Mouse (Mus musculus) forebrain, embryonic 12.5 days (tissue): ENCODE measurements at regions not wholly inside any gene's neighbourhood (a gene's known extent, or its start where the extent isn't known, plus 50 kb on each side); places are given as distances from the start of the nearest gene placed in this dataset.

Experiments
- ATAC-seq: fragments of 200-750 bp; cut with Nextera tagmentation; 2 replicates; pipeline ENCODE4 v1.8.0; 2017; ENCODE audit warnings: moderate TSS enrichment; ENCODE audit not compliant: low FRiP score
- H3K27ac ChIP-seq: fragments of 300-500 bp; sonication (generic); 2 replicates; pipeline ENCODE4 v1.5.1; 2016; ENCODE audit warnings: mild to moderate bottlenecking
- H3K27me3 ChIP-seq: fragments of 300-500 bp; sonication (generic); 2 replicates; pipeline ENCODE4 v1.6.1; 2016; ENCODE audit warnings: mild to moderate bottlenecking
- H3K36me3 ChIP-seq: fragments of 300-500 bp; sonication (generic); replicated peaks from 2 replicates; pipeline ENCODE4 v1.6.1; 2016; ENCODE audit warnings: mild to moderate bottlenecking
- H3K4me1 ChIP-seq: fragments of 300-500 bp; sonication (generic); 2 replicates; pipeline ENCODE4 v1.6.1; 2016
- H3K4me2 ChIP-seq: fragments of 300-500 bp; sonication (generic); 2 replicates; pipeline ENCODE4 v1.6.1; 2016; ENCODE audit warnings: mild to moderate bottlenecking, moderate library complexity
- H3K4me3 ChIP-seq: fragments of 300-500 bp; sonication (generic); replicated peaks from 2 replicates; pipeline ENCODE4 v1.5.1; 2016; ENCODE audit warnings: mild to moderate bottlenecking
- H3K9ac ChIP-seq: fragments of 300-500 bp; sonication (generic); 2 replicates; pipeline ENCODE4 v1.6.1; 2016; ENCODE audit warnings: mild to moderate bottlenecking
- H3K9me3 ChIP-seq: fragments of 300-500 bp; sonication (generic); 2 replicates; pipeline ENCODE4 v1.6.1; 2016
- whole genome bisulfite sequencing: fragments of 180-500 bp; shearing (Covaris S2); methylation state at CpG from one replicate; pipeline ENCODE4 v1.1.7; 2016; 5-methylcytosine and 5-hydroxymethylcytosine counted together

GRCm38 (mm10) chr6:31043919-31044318, 85.0 kb upstream of the Klf14 start:
- Histone ChIP-seq H3K27ac (no peak overlapping the region), H3K4me1 (no peaks in the 10 kb centered on the region), H3K9ac (no peak overlapping the region), H3K4me3 (no peak overlapping the region), H3K9me3 (no peaks in the 10 kb centered on the region), H3K27me3 (no peaks in the 10 kb centered on the region), H3K4me2 (no peak overlapping the region), H3K36me3 (no peaks in the 10 kb centered on the region)
- 85% methylated on average over 3 of the region's 3 CpGs for WGBS
- ATAC-seq: no peak

- Histone ChIP-seq H3K9me3 (no peaks in the 10 kb centered on the region), H3K4me1 (no peaks in the 10 kb centered on the region), H3K36me3 (no peaks in the 10 kb centered on the region), H3K9ac (no peak overlapping the region), H3K4me3 (no peak overlapping the region), H3K27ac (no peak overlapping the region), H3K27me3 (no peaks in the 10 kb centered on the region), H3K4me2 (no peak overlapping the region)
- WGBS: 75% methylated on average over 3 of the region's 3 CpGs
- no peak for ATAC-seq
Measured at GRCm38 (mm10) chr6:31046197-31046596, 87.3 kb upstream of the Klf14 start.

DNA sequence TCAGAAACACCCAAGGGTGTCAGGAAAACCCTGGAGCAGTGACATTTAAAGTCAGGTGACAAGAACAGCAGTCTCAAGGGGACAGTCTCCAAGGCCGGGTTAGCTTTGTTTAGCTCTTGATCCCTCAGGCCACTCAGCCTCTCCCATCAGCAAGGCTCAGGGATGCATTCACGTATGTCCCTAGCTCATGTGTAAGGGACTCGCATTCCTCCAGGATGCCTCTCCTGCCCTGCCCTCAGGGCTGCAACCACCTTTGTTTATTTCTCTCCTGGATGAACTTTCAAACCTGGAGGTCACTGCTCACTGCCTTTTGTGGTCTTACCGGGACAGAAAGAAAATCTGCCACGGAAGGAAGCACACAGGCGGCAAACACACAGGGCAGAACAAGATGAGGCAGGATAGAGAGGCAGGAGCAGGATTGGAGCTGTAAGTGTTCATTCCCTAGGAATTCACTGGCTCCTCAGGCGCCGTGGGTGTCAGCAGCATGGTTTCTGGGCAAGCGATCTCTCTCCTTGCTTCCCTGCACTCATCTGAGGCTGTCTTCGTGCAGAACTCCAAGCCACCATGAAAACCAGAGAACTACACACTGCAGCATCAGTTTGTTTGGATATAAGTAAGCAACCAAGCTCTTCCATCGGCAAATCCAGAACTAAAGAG, 90.2 kb upstream of the Klf14 start:
- Histone ChIP-seq H3K9me3 (no peaks in the 10 kb centered on the region), H3K27ac (no peak overlapping the region), H3K27me3 (no peaks in the 10 kb centered on the region), H3K36me3 (no peaks in the 10 kb centered on the region), H3K4me3 (no peak overlapping the region), H3K4me1 (no peaks in the 10 kb centered on the region), H3K4me2 (no peak overlapping the region), H3K9ac (no peak overlapping the region)
- ATAC-seq: no peak
- 69% methylated on average over 11 of the region's 11 CpGs for WGBS

GRCm38 (mm10) chr6:31050831-31051230, 92.0 kb upstream of the Klf14 start:
- WGBS: 67% methylated on average over 5 of the region's 5 CpGs

DNA sequence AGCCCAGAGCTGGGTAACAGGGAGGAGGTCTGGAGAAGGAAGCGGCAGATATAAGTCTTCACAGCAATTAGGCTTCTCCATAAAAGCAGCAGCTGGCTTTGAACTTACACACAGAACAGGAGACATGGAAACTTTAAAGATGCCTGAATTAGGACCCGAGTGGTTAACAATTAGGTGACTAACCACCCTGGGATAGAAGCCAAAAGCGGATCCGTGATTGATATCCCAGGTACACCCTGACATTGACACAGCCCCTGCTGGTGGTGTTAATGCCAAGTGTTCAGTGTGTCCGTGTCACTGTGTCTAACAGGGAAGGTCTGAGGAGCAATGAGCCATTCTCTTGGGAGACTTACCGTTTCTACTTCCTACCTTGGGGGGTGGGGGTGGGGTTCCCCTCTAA, 92.9 kb upstream of the Klf14 start:
- 79% methylated on average over 6 of the region's 6 CpGs for WGBS
- Histone ChIP-seq H3K4me3 (no peak overlapping the region), H3K27me3 (no peaks in the 10 kb centered on the region), H3K4me1 (no peaks in the 10 kb centered on the region), H3K27ac (no peak overlapping the region), H3K9me3 (no peaks in the 10 kb centered on the region), H3K9ac (no peak overlapping the region), H3K36me3 (no peaks in the 10 kb centered on the region), H3K4me2 (no peak overlapping the region)
- no peak for ATAC-seq

More at GRCm38 (mm10) chr6:31050831-31051230, 92.0 kb upstream of the Klf14 start:
- Histone ChIP-seq H3K27me3 (no peaks in the 10 kb centered on the region), H3K4me3 (no peak overlapping the region), H3K36me3 (no peaks in the 10 kb centered on the region), H3K27ac (no peak overlapping the region), H3K4me1 (no peaks in the 10 kb centered on the region), H3K9ac (no peak overlapping the region), H3K9me3 (no peaks in the 10 kb centered on the region), H3K4me2 (no peak overlapping the region)
- ATAC-seq: no peak

DNA sequence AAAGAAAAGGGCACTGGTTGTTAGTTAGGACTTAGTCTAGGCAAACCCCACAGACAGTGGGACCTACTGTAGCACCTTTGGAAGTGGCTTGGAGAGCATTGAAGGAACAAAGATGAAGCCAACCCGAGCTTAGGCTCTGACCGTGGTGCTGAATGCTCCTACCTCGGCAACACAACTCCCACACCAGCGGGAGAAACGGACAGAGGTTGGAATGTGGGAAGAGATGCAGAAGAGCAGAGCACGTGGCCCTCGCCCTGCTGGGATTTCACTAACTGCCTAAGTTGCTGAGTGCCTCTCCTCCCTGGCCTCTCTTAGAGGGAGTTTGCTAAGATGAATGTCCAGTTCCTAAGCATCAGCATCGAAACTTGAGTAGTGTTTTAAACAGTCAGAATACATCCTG, 94.1 kb upstream of the Klf14 start:
- WGBS: 21% methylated on average over 8 of the region's 8 CpGs
- H3K9ac ChIP-seq: no peak overlapping the region
- no peak for ATAC-seq

DNA sequence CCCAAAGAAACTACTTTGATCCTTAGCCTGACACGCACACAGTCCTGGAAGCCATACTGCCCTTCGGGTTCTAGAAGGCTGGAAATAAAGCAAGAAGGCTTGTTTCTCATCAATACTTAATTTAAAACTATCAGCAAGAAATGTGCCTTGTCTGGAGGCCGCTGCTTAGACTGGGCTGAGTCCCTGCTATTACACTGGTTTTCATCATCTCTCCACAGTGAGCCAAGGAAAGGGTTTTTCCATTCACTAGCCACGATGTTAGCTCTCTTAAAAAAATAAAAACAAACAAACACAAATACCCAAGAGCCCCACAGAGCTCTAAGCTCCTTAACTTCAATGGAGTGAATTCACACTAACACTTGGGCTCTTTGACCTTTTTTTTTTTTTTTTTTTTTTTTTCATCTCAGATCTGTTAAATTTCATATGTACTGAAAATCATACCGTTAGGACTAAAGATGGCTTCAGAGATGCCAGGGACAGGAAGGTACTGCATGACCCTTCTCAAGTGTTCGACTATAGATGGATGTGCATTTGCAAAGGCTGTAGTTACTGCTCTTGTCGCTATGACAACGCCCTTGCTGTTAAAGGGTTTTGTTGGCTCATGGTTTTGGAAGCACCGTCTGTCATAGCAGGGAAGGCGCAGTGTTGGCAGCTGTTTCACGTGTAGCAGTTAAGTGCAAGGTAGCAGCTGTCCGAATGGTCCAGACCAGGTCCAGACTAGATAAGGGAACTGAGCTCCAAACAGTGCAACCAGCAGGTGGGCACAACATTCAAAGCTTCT, 98.1 kb upstream of the Klf14 start:
- no peak overlapping the region for H3K4me2 ChIP-seq
- H3K9ac ChIP-seq: no peak overlapping the region
- no peaks in the 10 kb centered on the region for H3K27me3 ChIP-seq
- 72% methylated on average over 12 of the region's 12 CpGs for WGBS
- no peaks in the 10 kb centered on the region for H3K36me3 ChIP-seq
- peaks cover 5% of the 10 kb centered on the region; the same call in 1 of the 2 replicates for H3K4me1 ChIP-seq
- no peak overlapping the region for H3K27ac ChIP-seq
- no peak for ATAC-seq
- no peak overlapping the region for H3K4me3 ChIP-seq
- H3K9me3 ChIP-seq: no peaks in the 10 kb centered on the region

More for the DNA sequence above, 94.1 kb upstream of the Klf14 start:
- no peaks in the 10 kb centered on the region for H3K36me3 ChIP-seq
- no peak overlapping the region for H3K4me3 ChIP-seq
- H3K27ac ChIP-seq: no peak overlapping the region
- H3K27me3 ChIP-seq: no peaks in the 10 kb centered on the region
- peaks cover 5% of the 10 kb centered on the region; the same call in 1 of the 2 replicates for H3K4me1 ChIP-seq
- no peak overlapping the region for H3K4me2 ChIP-seq
- no peaks in the 10 kb centered on the region for H3K9me3 ChIP-seq

- Histone ChIP-seq H3K9me3 (no peaks in the 10 kb centered on the region), H3K27me3 (no peaks in the 10 kb centered on the region), H3K27ac (no peak overlapping the region), H3K4me3 (no peak overlapping the region), H3K4me1 (peaks cover 5% of the 10 kb centered on the region; the same call in 1 of the 2 replicates), H3K4me2 (no peak overlapping the region), H3K36me3 (no peaks in the 10 kb centered on the region), H3K9ac (no peak overlapping the region)
- 75% methylated on average over 1 of the region's 1 CpGs for WGBS
- no peak for ATAC-seq
Measured at GRCm38 (mm10) chr6:31058299-31058698, 99.4 kb upstream of the Klf14 start.

GRCm38 (mm10) chr6:31058961-31059360, 100.1 kb upstream of the Klf14 start:
- Histone ChIP-seq H3K27me3 (no peaks in the 10 kb centered on the region), H3K4me2 (no peak overlapping the region), H3K4me3 (no peak overlapping the region), H3K9me3 (no peaks in the 10 kb centered on the region), H3K4me1 (peaks cover 5% of the 10 kb centered on the region; the same call in 1 of the 2 replicates), H3K36me3 (no peaks in the 10 kb centered on the region), H3K27ac (no peak overlapping the region), H3K9ac (no peak overlapping the region)
- 86% methylated on average over 3 of the region's 3 CpGs for WGBS
- ATAC-seq: no peak

DNA sequence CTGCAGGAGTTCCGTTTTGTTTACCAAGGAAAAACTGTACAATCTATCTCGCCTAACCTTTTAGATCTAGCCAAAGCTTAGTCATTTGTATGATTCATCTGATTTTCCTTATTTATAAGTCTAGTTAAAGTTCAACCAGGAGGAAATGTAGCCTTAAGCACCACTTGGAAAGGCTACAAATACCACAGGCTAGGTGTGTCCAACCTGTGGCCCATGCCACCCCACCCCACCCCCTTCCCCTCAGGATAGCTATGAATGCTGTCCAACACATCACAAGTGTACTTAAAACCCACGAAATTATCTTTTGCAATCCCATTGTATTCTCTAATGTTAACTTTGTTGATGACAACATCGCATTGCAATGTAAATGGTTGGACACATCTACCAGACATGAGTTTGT, 102.9 kb upstream of the Klf14 start:
- Histone ChIP-seq H3K9ac (no peak overlapping the region), H3K36me3 (no peaks in the 10 kb centered on the region), H3K27me3 (no peaks in the 10 kb centered on the region), H3K9me3 (no peaks in the 10 kb centered on the region), H3K4me2 (no peak overlapping the region), H3K4me1 (peaks cover 5% of the 10 kb centered on the region; the same call in 1 of the 2 replicates), H3K4me3 (no peak overlapping the region), H3K27ac (no peak overlapping the region)
- WGBS: 92% methylated on average over 4 of the region's 4 CpGs
- ATAC-seq: no peak

DNA sequence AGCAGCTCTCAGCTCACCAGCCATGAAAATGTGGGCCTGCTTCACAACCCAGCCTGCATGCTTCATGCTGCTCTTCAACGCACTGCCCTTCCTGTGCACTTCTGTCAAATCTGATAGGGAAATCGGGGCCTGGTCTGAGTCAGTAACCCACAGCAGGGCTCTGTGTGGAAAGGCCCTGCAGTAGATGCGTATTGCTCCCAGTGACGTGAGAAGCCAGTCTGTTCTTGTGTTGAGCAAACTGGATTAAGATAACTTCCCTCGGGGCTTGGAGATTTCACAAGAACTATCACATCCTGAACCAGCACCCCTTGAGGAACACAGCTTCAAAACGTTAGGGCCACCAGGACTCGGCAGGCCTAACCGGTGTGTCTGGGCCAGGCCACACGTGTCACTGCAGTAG, 106.5 kb upstream of the Klf14 start:
- H3K4me2 ChIP-seq: no peak overlapping the region
- no peaks in the 10 kb centered on the region for H3K36me3 ChIP-seq
- no peak overlapping the region for H3K4me3 ChIP-seq
- H3K27ac ChIP-seq: no peak overlapping the region
- no peaks in the 10 kb centered on the region for H3K9me3 ChIP-seq
- no peaks in the 10 kb centered on the region for H3K27me3 ChIP-seq
- WGBS: 90% methylated on average over 9 of the region's 9 CpGs
- no peak overlapping the region for H3K9ac ChIP-seq
- no peak for ATAC-seq
- no peaks in the 10 kb centered on the region for H3K4me1 ChIP-seq

DNA sequence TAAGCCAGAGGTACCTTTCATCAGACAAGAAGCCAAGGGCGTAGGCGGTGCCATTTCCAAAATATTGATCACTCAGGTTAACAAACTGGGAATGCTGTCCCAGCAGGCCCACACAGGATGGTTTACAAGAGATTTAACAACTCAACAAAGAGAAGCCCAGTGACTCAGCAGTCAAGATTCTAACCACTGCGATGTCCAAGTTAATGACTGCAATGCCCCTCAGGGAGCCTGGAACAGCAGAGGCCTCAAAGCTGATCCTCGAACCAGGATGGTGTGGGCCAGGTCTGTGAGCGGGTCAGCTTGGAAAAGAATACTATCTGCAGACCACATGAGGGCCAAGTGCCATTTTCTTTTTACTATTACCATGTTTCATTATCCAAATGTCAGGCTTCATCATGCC, 108.0 kb upstream of the Klf14 start:
- Histone ChIP-seq H3K4me3 (no peak overlapping the region), H3K27ac (no peak overlapping the region), H3K27me3 (no peaks in the 10 kb centered on the region), H3K9ac (no peak overlapping the region), H3K9me3 (no peaks in the 10 kb centered on the region), H3K4me1 (0 out of 2 replicates have a peak, but pooled peaks cover 2% of the 10 kb centered on the region), H3K36me3 (no peaks in the 10 kb centered on the region), H3K4me2 (no peak overlapping the region)
- ATAC-seq: no peak
- WGBS: 88% methylated on average over 5 of the region's 5 CpGs

- H3K4me2 ChIP-seq: no peak overlapping the region
- H3K27me3 ChIP-seq: no peaks in the 10 kb centered on the region
- no peak overlapping the region for H3K4me3 ChIP-seq
- H3K27ac ChIP-seq: no peak overlapping the region
- WGBS: 94% methylated on average over 7 of the region's 7 CpGs
- H3K4me1 ChIP-seq: 0 out of 2 replicates have a peak, but pooled peaks cover 2% of the 10 kb centered on the region
- no peaks in the 10 kb centered on the region for H3K36me3 ChIP-seq
- no peak for ATAC-seq
- H3K9me3 ChIP-seq: no peaks in the 10 kb centered on the region
- no peak overlapping the region for H3K9ac ChIP-seq
Measured at GRCm38 (mm10) chr6:31067453-31067852, 108.6 kb upstream of the Klf14 start.
